Mouse (Mus musculus) limb, embryonic 10.5 days (tissue): ENCODE data around the gene Pus7l. TPM values are rescaled to one million over a fixed set of nuclear protein-coding genes. Genes with fewer than 3 reads are reported as not detected.

ENCODE experiments used
- DNase-seq: peaks from one replicate; pipeline ENCODE4 v3.0.0-alpha.2; 2017; ENCODE audit warnings: low spot score
- H3K27ac ChIP-seq: fragments of 300-500 bp; sonication (generic); 2 replicates; pipeline ENCODE4 v1.5.1; 2016; ENCODE audit warnings: mild to moderate bottlenecking
- H3K27me3 ChIP-seq: fragments of 300-500 bp; sonication (generic); 2 replicates; pipeline ENCODE4 v1.6.1; 2016; ENCODE audit warnings: low read depth, mild to moderate bottlenecking; ENCODE audit not compliant: poor library complexity, severe bottlenecking
- H3K36me3 ChIP-seq: fragments of 300-500 bp; sonication (generic); 2 replicates; pipeline ENCODE4 v1.6.1; 2016; ENCODE audit warnings: mild to moderate bottlenecking, moderate library complexity
- H3K4me1 ChIP-seq: fragments of 300-500 bp; sonication (generic); 2 replicates; pipeline ENCODE4 v1.6.1; 2016
- H3K4me3 ChIP-seq: fragments of 300-500 bp; sonication (generic); 2 replicates; pipeline ENCODE4 v1.5.1; 2016; ENCODE audit warnings: mild to moderate bottlenecking, moderate library complexity
- H3K9me3 ChIP-seq: fragments of 300-500 bp; sonication (generic); replicated peaks from 2 replicates; pipeline ENCODE4 v1.6.1; 2016; ENCODE audit warnings: mild to moderate bottlenecking
- WGBS: fragments of 180-500 bp; shearing (Covaris S2); methylation state at CpG from one replicate; pipeline ENCODE4 v1.1.7; 2016; 5-methylcytosine and 5-hydroxymethylcytosine counted together
- polyA plus RNA-seq: library from polyadenylated mRNA; unstranded; fragments of >200 nt; fragmentation: Nextera tagmentation; extraction: Ambion mirVana; gene quantifications from 2 replicates; pipeline ENCODE4 v1.2.1, GENCODE M21; 2016

Gene Pus7l
- polyA plus RNA-seq, 1 experiment from 2014 or later: 9.8 TPM

DNA sequence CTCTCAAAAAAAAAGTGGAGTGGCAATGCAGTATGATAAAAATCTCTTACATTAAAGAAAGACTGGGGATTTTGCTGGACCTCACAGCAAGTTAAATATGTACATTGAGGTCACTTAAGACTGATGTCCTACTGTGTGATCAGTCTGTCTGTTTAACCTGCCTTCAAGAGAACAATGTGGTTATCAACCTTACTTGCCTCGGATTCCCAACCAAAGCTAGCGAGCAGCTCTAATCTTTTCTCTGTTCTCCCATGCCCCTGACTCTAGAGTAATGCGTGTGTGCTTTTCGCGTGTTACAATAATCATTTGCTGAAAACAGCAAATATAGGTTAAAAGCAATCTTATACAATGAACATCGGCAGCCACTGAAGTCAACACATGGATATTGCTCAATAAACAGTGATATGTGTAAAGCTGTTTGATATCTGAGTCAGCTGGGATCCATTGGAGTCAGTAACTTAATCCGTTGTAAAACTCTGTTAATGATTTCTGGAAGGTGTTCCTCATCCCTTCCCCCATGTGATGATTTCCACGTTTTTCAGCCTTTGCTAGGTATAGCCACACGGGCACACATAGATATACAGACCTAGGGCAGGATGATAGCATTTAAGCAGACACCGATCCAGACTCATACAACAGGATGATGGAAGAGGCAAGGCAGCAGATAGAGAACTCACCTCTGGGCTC is 25.3 kb upstream of the Pus7l start:
- WGBS: 95% methylated on average over 10 of the region's 10 CpGs

DNA sequence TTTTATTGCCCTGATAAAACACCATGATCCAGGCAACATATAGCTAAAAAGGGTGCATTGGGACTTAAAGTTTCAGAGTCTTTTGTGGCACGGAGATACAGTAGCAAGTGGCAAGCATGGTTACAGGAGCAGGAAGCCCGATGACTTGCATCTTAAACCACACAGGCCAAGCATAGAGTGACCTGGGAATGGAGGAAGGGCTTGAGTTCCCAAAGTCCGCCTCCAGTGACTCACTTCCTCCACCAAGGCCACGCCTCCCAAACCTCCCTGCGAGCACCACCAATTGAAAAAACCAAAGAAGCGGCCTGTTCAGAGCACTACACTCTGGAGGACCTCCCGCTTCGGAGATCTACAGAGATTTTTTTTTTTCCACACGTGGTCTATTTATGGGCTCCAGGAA is 22.5 kb upstream of the Pus7l start:
- Histone ChIP-seq H3K27ac (no peak overlapping the region), H3K4me3 (no peak overlapping the region), H3K4me1 (peaks cover 2% of the 10 kb centered on the region; the same call in 1 of the 2 replicates), H3K9me3 (no peaks in the 10 kb centered on the region), H3K27me3 (no peaks in the 10 kb centered on the region), H3K36me3 (no peaks in the 10 kb centered on the region)
- WGBS: 84% methylated on average over 9 of the region's 9 CpGs
- DNase-seq: no peak

More for the DNA sequence above, 25.3 kb upstream of the Pus7l start:
- Histone ChIP-seq H3K9me3 (no peaks in the 10 kb centered on the region), H3K36me3 (no peaks in the 10 kb centered on the region), H3K4me1 (peaks cover 2% of the 10 kb centered on the region; the same call in 1 of the 2 replicates), H3K27me3 (no peaks in the 10 kb centered on the region), H3K27ac (no peak overlapping the region), H3K4me3 (no peak overlapping the region)
- no peak for DNase-seq

DNA sequence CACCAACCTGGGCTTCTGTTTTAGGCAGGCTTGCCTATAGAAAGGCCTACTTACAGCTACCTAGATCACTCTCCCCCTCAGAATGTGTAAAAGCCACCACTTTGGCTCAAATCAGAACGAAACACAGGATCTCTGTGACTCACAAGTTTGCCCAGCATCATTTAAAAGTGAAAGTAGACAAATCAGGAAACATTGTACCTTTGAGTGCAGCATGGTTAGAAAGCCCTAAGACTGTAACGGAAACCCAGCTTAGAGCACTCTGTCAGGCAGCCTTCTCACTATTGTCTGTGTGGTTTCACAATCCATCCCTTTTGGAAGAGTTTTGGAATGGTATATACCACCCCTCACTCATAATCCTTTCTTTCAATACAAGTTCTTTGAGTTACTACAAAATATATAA is 21.6 kb upstream of the Pus7l start:
- Histone ChIP-seq H3K9me3 (no peaks in the 10 kb centered on the region), H3K4me3 (no peak overlapping the region), H3K36me3 (no peaks in the 10 kb centered on the region), H3K4me1 (no peaks in the 10 kb centered on the region), H3K27me3 (no peaks in the 10 kb centered on the region), H3K27ac (no peak overlapping the region)
- WGBS: 88% methylated on average over 2 of the region's 2 CpGs
- DNase-seq: no peak

DNA sequence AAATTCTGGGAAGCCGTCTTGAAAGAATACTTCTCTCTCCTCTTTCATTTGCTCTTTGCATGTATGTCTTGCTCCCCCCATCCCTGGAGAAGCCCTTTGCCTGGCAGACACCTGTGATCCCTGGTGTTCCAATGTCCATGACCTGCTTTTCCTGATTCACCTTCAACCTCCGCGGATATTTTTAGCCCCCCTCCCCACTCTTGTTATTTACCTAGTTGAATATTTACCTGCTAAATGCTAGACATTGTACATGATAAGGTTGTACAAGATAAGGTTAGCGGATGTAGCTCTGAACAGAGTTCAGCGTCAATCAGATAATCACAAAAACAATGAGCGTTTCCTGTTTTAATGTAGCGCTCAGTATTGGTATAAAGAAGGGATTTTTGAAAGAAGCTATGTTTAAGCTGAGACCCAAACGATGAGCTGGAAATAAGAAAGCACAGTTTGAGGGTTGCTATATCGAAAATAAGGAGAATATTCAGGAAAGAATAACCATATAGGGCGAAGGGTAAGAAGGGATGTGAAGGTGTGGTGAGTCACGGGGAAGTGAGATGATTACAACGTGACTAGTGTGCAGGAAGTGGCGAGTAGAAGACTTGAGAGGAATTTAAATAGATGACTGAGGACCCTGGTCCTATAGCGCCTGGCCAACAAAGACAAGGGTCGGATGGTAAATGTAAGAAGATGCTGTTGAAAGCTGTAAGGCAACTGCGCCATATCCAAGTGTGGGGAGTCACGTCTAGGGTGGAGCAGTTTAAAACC is 15.7 kb upstream of the Pus7l start:
- Histone ChIP-seq H3K36me3 (no peaks in the 10 kb centered on the region), H3K27me3 (no peaks in the 10 kb centered on the region), H3K4me3 (no peak overlapping the region), H3K27ac (no peak overlapping the region), H3K9me3 (no peaks in the 10 kb centered on the region), H3K4me1 (no peaks in the 10 kb centered on the region)
- DNase-seq: no peak
- 89% methylated on average over 17 of the region's 17 CpGs for WGBS

DNA sequence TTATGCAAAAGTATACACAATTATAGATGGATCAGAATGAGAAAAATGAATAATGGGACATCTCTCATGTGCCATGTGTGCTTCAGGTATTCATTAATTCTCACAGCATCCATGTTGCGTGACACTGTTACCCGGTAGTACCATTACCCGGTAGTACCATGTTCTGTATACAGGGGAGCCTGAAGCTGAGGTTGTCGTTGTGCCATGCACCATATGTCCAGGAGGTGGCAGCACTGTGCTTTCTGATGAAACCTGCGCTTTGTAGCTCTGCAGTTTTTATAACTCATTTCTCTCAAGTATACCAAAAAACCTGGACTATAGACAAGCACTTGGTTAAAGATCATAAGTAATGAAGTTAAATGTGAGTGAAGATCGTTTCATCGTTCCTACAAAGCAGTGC is 14.1 kb upstream of the Pus7l start:
- Histone ChIP-seq H3K27ac (no peak overlapping the region), H3K4me1 (no peaks in the 10 kb centered on the region), H3K4me3 (no peak overlapping the region), H3K36me3 (no peaks in the 10 kb centered on the region), H3K9me3 (no peaks in the 10 kb centered on the region), H3K27me3 (no peaks in the 10 kb centered on the region)
- WGBS: 29% methylated on average over 7 of the region's 7 CpGs
- DNase-seq: peak; percentile 85

DNA sequence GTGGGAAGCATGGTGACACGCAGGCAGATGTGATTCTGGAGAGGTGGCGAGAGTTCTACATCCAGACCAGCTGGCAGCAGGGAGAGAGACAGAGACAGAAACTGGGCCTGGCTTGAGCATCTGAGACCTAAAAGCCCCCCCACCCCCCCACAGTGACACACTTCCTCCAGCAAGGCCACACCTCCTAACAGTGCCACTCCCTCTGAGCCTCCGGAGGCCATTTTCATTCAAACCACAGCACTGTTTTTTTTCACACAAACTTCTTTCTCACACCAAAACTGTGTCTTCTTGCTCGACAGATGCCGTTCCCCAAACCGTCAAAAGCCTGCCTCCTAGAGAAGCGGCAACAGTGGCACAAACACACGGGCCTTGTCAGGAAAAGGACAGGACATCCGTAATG is 10.2 kb upstream of the Pus7l start:
- Histone ChIP-seq H3K4me3 (no peak overlapping the region), H3K4me1 (no peaks in the 10 kb centered on the region), H3K9me3 (no peaks in the 10 kb centered on the region), H3K27ac (no peak overlapping the region), H3K36me3 (no peaks in the 10 kb centered on the region), H3K27me3 (no peaks in the 10 kb centered on the region)
- WGBS: 97% methylated on average over 9 of the region's 9 CpGs
- no peak for DNase-seq

DNA sequence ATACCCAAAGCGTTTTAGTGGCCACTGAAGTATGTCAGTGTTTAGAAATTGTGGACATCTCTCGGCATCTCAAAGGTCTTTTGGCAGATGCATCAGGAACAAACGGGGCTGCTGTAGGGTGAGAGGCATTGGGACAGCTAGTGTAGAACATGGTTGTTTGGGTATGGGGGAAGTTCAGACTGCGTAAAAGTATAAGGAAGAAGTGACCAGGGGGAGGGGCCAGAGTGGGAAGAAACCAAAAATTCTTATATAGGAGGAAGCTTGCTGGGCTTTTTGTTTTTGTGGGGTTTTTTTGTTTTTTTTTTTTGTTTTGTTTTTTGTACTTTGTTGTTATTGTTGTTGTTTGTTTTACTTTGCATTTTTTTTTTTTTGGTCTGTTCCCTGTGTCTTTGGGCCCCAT is 1.5 kb upstream of the Pus7l start:
- Histone ChIP-seq H3K4me1 (peaks cover 8% of the 10 kb centered on the region), H3K27ac (no peak overlapping the region), H3K4me3 (no peak overlapping the region), H3K27me3 (no peaks in the 10 kb centered on the region), H3K9me3 (no peaks in the 10 kb centered on the region), H3K36me3 (no peaks in the 10 kb centered on the region)
- no peak for DNase-seq
- WGBS: 89% methylated on average over 4 of the region's 4 CpGs

DNA sequence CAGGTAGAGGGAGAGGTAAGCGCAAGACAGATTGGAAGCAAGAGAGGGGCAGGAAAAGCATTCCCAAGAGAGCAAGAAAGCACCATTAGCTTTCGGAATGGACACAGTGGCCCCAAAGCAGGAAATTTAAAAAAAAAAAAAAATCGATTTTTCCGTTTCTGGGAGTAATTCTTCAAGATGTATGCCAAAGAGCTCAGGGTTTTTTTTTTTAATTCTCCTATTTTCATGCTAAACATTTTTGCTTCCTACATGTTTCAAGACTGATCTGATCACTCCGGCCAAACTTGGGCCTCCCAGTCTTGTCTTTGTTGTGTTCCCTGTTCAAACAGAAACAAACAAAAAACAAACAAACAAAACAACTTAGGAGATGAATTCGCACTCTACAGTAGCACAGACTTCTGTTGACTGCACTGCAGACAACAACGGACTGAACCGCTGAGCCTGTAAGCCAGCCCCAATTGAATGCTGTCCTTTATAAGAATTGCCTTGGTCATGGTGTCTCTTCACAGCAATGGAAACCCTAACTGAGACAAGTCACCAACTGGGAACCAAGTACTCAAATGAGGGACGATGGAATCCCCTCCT is 797 bp upstream of the Pus7l start:
- no peaks in the 10 kb centered on the region for H3K36me3 ChIP-seq
- H3K27ac ChIP-seq: peak overlapping the region; percentile 89
- no peaks in the 10 kb centered on the region for H3K9me3 ChIP-seq
- H3K4me1 ChIP-seq: peaks cover 8% of the 10 kb centered on the region
- DNase-seq: no peak
- no peaks in the 10 kb centered on the region for H3K27me3 ChIP-seq
- WGBS: 50% methylated on average over 9 of the region's 9 CpGs
- H3K4me3 ChIP-seq: peak overlapping the region; percentile 82

DNA sequence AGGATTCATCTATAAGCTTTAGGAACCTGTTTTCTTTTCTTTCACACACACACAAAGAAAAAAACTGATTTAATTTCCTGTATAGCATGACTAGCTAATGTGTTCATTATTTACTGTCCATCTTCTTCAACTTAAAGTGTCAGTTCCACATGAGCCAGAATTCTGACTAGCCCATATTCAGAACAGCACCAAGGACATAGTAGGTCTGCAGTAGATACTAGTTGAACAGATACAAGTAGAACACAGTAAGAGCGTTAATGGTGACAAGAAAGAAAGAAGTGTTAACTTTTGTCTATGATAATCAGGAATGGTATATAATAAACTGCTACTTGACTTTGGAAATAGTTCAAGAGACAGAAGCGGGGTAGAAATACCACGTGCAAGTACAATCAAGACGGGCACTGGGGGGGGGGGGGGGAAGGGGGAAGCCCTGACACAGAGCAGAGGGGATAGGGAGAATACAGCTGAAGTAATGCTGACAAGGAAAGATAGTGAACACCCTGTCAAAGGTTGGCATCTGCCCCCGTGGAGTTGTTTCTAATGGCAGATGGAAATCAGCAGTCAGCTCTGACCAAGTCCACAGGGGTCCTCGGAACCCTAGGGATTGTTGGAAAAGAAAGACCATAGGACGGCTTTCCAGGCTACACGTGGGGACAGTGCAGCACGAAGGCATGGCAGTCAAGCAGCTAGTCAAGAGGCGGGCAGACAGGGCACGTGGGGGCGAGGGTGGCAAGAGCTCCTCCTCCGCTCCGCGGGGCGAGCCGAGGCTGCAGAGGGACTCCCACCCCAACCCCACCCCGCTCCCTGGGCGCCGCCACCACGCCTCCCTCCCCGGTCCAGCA is 559 bp downstream of the Pus7l start:
- Histone ChIP-seq H3K27ac (peak overlapping the region; percentile 89), H3K27me3 (no peaks in the 10 kb centered on the region), H3K4me1 (peaks cover 8% of the 10 kb centered on the region), H3K4me3 (peak overlapping the region; percentile 82), H3K36me3 (peaks cover 5% of the 10 kb centered on the region; the same call in 1 of the 2 replicates), H3K9me3 (no peaks in the 10 kb centered on the region)
- no peak for DNase-seq
- WGBS: 13% methylated on average over 22 of the region's 22 CpGs

DNA sequence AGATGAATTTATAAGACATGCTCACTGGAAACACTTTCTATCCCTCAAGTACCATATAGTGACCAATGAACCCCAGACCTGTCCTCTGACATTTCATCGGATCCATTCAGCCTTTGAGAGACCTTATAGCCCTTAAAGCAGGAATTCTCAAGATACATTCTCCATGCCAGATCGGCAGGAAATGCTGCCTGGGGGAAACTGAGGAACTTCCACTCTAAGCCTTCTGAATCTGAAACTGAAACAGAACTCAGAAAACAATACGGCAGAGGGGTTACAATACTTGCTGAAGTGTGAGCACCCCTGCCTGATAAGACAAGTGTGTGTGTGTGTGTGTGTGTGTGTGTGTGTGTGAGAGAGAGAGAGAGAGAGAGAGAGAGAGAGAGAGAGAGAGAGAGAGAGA is 4.1 kb downstream of the Pus7l start:
- peaks cover 8% of the 10 kb centered on the region for H3K4me1 ChIP-seq
- WGBS: 88% methylated on average over 3 of the region's 3 CpGs
- DNase-seq: no peak
- no peaks in the 10 kb centered on the region for H3K27me3 ChIP-seq
- no peak overlapping the region for H3K4me3 ChIP-seq
- no peak overlapping the region for H3K27ac ChIP-seq
- no peaks in the 10 kb centered on the region for H3K9me3 ChIP-seq
- peaks cover 5% of the 10 kb centered on the region; the same call in 1 of the 2 replicates for H3K36me3 ChIP-seq

DNA sequence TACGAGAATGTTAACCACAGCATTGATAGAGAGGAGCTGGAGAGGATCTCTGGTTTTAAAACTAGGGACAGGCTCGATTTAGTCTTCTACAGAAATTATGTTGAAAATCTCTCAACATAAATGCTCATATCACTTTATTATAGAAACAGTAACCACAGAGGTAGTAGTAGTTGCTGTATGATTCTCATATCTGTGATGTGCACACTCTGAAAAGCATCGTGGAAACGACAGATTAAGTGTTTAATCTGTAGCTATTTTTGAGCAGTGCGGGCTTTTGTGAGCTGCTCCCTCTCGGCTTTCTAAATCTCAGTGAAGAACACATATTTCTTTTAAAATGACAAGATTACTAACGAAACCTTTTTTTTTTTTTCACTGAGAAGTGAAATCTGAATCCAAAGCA is 7.8 kb downstream of the Pus7l start:
- Histone ChIP-seq H3K9me3 (no peaks in the 10 kb centered on the region), H3K36me3 (peaks cover 16% of the 10 kb centered on the region), H3K27ac (no peak overlapping the region), H3K4me1 (no peaks in the 10 kb centered on the region), H3K4me3 (no peak overlapping the region), H3K27me3 (no peaks in the 10 kb centered on the region)
- DNase-seq: no peak
- 94% methylated on average over 7 of the region's 7 CpGs for WGBS

DNA sequence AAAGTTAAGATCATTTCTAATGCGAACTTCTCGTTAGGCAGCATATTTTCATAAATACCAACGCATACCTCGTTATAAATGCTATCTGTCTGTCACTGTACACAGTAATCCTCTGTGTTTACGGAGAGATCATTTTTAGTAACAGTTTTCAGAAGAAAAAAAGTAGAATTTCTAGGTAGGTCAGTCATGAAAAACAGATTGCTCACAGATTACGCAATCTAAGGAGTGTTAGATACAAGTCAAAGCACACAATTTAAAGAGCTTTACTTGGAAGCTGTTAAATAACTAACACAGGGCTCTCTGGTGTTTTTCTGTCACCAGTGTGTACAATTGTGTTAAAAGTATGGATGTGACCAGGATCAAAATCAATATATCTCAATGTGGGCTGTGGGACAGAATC is 10.4 kb downstream of the Pus7l start:
- no peak for DNase-seq
- Histone ChIP-seq H3K27me3 (no peaks in the 10 kb centered on the region), H3K9me3 (no peaks in the 10 kb centered on the region), H3K4me3 (no peak overlapping the region), H3K27ac (no peak overlapping the region), H3K4me1 (no peaks in the 10 kb centered on the region), H3K36me3 (peaks cover 25% of the 10 kb centered on the region)
- WGBS: 96% methylated on average over 6 of the region's 6 CpGs
